Mouse (Mus musculus): ENCODE data around the gene Fxyd6. TPM values are rescaled to one million over a fixed set of nuclear protein-coding genes. Genes with fewer than 3 reads are reported as not detected.
A peak's percentile ranks its signal among the peaks of the same experiment; 100 is the strongest.

The Fxyd6 gene
- total and polyA plus RNA-seq, 2 experiments: 0.46 to 0.56 TPM

- H3K9ac ChIP-seq (ENCODE audit: low read depth, low read length): no peak overlapping the region
- no peak overlapping the region for H3K4me3 ChIP-seq (ENCODE audit: insufficient read depth, low read depth, low read length)
- H3K79me2 ChIP-seq (ENCODE audit: control insufficient read depth, insufficient read depth, low read length): no peaks in the 10 kb centered on the region
- no peak overlapping the region for H3K27ac ChIP-seq (replicated peaks; ENCODE audit: insufficient read depth, low read depth, low read length)
- 0 out of 2 replicates have a peak, but pooled peaks cover 1% of the 10 kb centered on the region for H3K4me1 ChIP-seq (ENCODE audit: control insufficient read depth, insufficient read depth, low read length)
- TF ChIP-seq CTCF (IDR thresholded peaks at IDR 0.05; ENCODE audit: low read depth, low read length): peak; percentile 55
- TF ChIP-seq POLR2A (IDR thresholded peaks at IDR 0.05; ENCODE audit: extremely low read depth, insufficient read depth, low read length): no peak
- H3K27me3 ChIP-seq (ENCODE audit: control insufficient read depth, insufficient read depth, low read length): no peaks in the 10 kb centered on the region
- H3K36me3 ChIP-seq (ENCODE audit: control insufficient read depth, insufficient read depth, low read length): no peaks in the 10 kb centered on the region
- 67% methylated on average over 8 of the region's 8 CpGs for WGBS
- DNase-seq (ENCODE audit: extremely low read depth, low read depth, low spot score): no peak
Measured at GRCm38 (mm10) chr9:45421209-45421608, 51.2 kb downstream of the Fxyd6 start.

- H3K9ac ChIP-seq (ENCODE audit: low read depth, low read length): no peak overlapping the region
- WGBS: 75% methylated on average over 7 of the region's 7 CpGs
- H3K79me2 ChIP-seq (ENCODE audit: control insufficient read depth, insufficient read depth, low read length): no peaks in the 10 kb centered on the region
- no peaks in the 10 kb centered on the region for H3K27me3 ChIP-seq (ENCODE audit: control insufficient read depth, insufficient read depth, low read length)
- no peaks in the 10 kb centered on the region for H3K4me1 ChIP-seq (ENCODE audit: control insufficient read depth, insufficient read depth, low read length)
- H3K36me3 ChIP-seq (ENCODE audit: control insufficient read depth, insufficient read depth, low read length): no peaks in the 10 kb centered on the region
- no peak overlapping the region for H3K4me3 ChIP-seq (ENCODE audit: insufficient read depth, low read depth, low read length)
- no peak overlapping the region for H3K27ac ChIP-seq (replicated peaks; ENCODE audit: insufficient read depth, low read depth, low read length)
- no peak for TF ChIP-seq POLR2A (IDR thresholded peaks at IDR 0.05; ENCODE audit: extremely low read depth, insufficient read depth, low read length)
- TF ChIP-seq CTCF (IDR thresholded peaks at IDR 0.05; ENCODE audit: low read depth, low read length): no peak
- no peak for DNase-seq (ENCODE audit: extremely low read depth, low read depth, low spot score)
Measured at GRCm38 (mm10) chr9:45422761-45423298, 52.8 kb downstream of the Fxyd6 start.

- H3K27me3 ChIP-seq (ENCODE audit: control insufficient read depth, insufficient read depth, low read length): peaks cover 14% of the 10 kb centered on the region; the same call in 1 of the 2 replicates
- H3K36me3 ChIP-seq (ENCODE audit: control insufficient read depth, insufficient read depth, low read length): no peaks in the 10 kb centered on the region
- no peak for DNase-seq (ENCODE audit: extremely low read depth, low read depth, low spot score)
- H3K79me2 ChIP-seq (ENCODE audit: control insufficient read depth, insufficient read depth, low read length): no peaks in the 10 kb centered on the region
- no peak within 1 kb of the TSS for H3K9ac ChIP-seq (ENCODE audit: low read depth, low read length)
- H3K4me1 ChIP-seq (ENCODE audit: control insufficient read depth, insufficient read depth, low read length): no peaks in the 10 kb centered on the region
- WGBS: 70% methylated on average over 4 of the region's 4 CpGs
- H3K27ac ChIP-seq (replicated peaks; ENCODE audit: insufficient read depth, low read depth, low read length): no peak within 1 kb of the TSS
- TF ChIP-seq POLR2A (IDR thresholded peaks at IDR 0.05; ENCODE audit: extremely low read depth, insufficient read depth, low read length) (no peak), CTCF (IDR thresholded peaks at IDR 0.05; ENCODE audit: low read depth, low read length) (no peak)
- H3K4me3 ChIP-seq (ENCODE audit: insufficient read depth, low read depth, low read length): no peak within 1 kb of the TSS
Measured at GRCm38 (mm10) chr9:45426456-45426855, 56.5 kb downstream of the Fxyd6 start, which contains the start of gene Dscaml1. TSS of gene Dscaml1 (plus strand) at chr9:45426628.

GRCm38 (mm10) chr9:45429392-45429791 lies 59.4 kb downstream of the Fxyd6 start:
- Histone ChIP-seq H3K36me3 (ENCODE audit: control insufficient read depth, insufficient read depth, low read length) (no peaks in the 10 kb centered on the region), H3K27me3 (ENCODE audit: control insufficient read depth, insufficient read depth, low read length) (peaks cover 14% of the 10 kb centered on the region; the same call in 1 of the 2 replicates), H3K4me3 (ENCODE audit: insufficient read depth, low read depth, low read length) (no peak overlapping the region), H3K27ac (replicated peaks; ENCODE audit: insufficient read depth, low read depth, low read length) (no peak overlapping the region), H3K79me2 (ENCODE audit: control insufficient read depth, insufficient read depth, low read length) (no peaks in the 10 kb centered on the region), H3K9ac (ENCODE audit: low read depth, low read length) (no peak overlapping the region), H3K4me1 (ENCODE audit: control insufficient read depth, insufficient read depth, low read length) (no peaks in the 10 kb centered on the region)
- no peak for TF ChIP-seq CTCF (IDR thresholded peaks at IDR 0.05; ENCODE audit: low read depth, low read length)
- no peak for TF ChIP-seq POLR2A (IDR thresholded peaks at IDR 0.05; ENCODE audit: extremely low read depth, insufficient read depth, low read length)
- no peak for DNase-seq (ENCODE audit: extremely low read depth, low read depth, low spot score)
- WGBS: 18% methylated on average over 5 of the region's 5 CpGs

GRCm38 (mm10) chr9:45429951-45430697 lies 60.1 kb downstream of the Fxyd6 start:
- no peak overlapping the region for H3K9ac ChIP-seq (ENCODE audit: low read depth, low read length)
- no peak overlapping the region for H3K27ac ChIP-seq (replicated peaks; ENCODE audit: insufficient read depth, low read depth, low read length)
- 5% methylated on average over 52 of the region's 54 CpGs for WGBS
- TF ChIP-seq CTCF (IDR thresholded peaks at IDR 0.05; ENCODE audit: low read depth, low read length): no peak
- no peak for TF ChIP-seq POLR2A (IDR thresholded peaks at IDR 0.05; ENCODE audit: extremely low read depth, insufficient read depth, low read length)
- no peaks in the 10 kb centered on the region for H3K36me3 ChIP-seq (ENCODE audit: control insufficient read depth, insufficient read depth, low read length)
- H3K4me1 ChIP-seq (ENCODE audit: control insufficient read depth, insufficient read depth, low read length): no peaks in the 10 kb centered on the region
- peaks cover 14% of the 10 kb centered on the region; the same call in 1 of the 2 replicates for H3K27me3 ChIP-seq (ENCODE audit: control insufficient read depth, insufficient read depth, low read length)
- no peak for DNase-seq (ENCODE audit: extremely low read depth, low read depth, low spot score)
- H3K79me2 ChIP-seq (ENCODE audit: control insufficient read depth, insufficient read depth, low read length): no peaks in the 10 kb centered on the region
- no peak overlapping the region; the same call in 1 of the 2 replicates for H3K4me3 ChIP-seq (ENCODE audit: insufficient read depth, low read depth, low read length)

GRCm38 (mm10) chr9:45430698-45430959 lies 60.6 kb downstream of the Fxyd6 start:
- peaks cover 14% of the 10 kb centered on the region; the same call in 1 of the 2 replicates for H3K27me3 ChIP-seq (ENCODE audit: control insufficient read depth, insufficient read depth, low read length)
- TF ChIP-seq POLR2A (IDR thresholded peaks at IDR 0.05; ENCODE audit: extremely low read depth, insufficient read depth, low read length) (no peak), CTCF (IDR thresholded peaks at IDR 0.05; ENCODE audit: low read depth, low read length) (no peak)
- no peak for DNase-seq (ENCODE audit: extremely low read depth, low read depth, low spot score)
- 3% methylated on average over 17 of the region's 17 CpGs for WGBS
- H3K27ac ChIP-seq (replicated peaks; ENCODE audit: insufficient read depth, low read depth, low read length): no peak overlapping the region
- H3K36me3 ChIP-seq (ENCODE audit: control insufficient read depth, insufficient read depth, low read length): no peaks in the 10 kb centered on the region
- no peak overlapping the region for H3K9ac ChIP-seq (ENCODE audit: low read depth, low read length)
- no peak overlapping the region; the same call in 1 of the 2 replicates for H3K4me3 ChIP-seq (ENCODE audit: insufficient read depth, low read depth, low read length)
- H3K4me1 ChIP-seq (ENCODE audit: control insufficient read depth, insufficient read depth, low read length): no peaks in the 10 kb centered on the region
- no peaks in the 10 kb centered on the region for H3K79me2 ChIP-seq (ENCODE audit: control insufficient read depth, insufficient read depth, low read length)

Measured in liver, adult 2 months (tissue).